Mouse (Mus musculus) hindbrain, embryonic 15.5 days (tissue): ENCODE data around the gene Uso1. TPM values are rescaled to one million over a fixed set of nuclear protein-coding genes. Genes with fewer than 3 reads are reported as not detected.
"Not testable (repeated sequence)": the region's sequence is repeated elsewhere in the genome, so short reads cannot be mapped to it uniquely, and the experiment has no call there.

Source experiments
- ATAC-seq: fragments of 200-750 bp; cut with Nextera tagmentation; 2 replicates; pipeline ENCODE4 v1.8.0; 2017; ENCODE audit warnings: low read depth, moderate number of reproducible peaks, moderate TSS enrichment; ENCODE audit not compliant: low FRiP score
- H3K27ac ChIP-seq: fragments of 300-500 bp; sonication (generic); replicated peaks from 2 replicates; pipeline ENCODE4 v1.5.1; 2015; ENCODE audit warnings: mild to moderate bottlenecking, inconsistent platforms
- H3K27me3 ChIP-seq: fragments of 300-500 bp; sonication (generic); 2 replicates; pipeline ENCODE4 v1.6.1; 2015; ENCODE audit warnings: control low read depth, inconsistent platforms
- H3K36me3 ChIP-seq: fragments of 300-500 bp; sonication (generic); 2 replicates; pipeline ENCODE4 v1.6.1; 2015; ENCODE audit warnings: control low read depth, inconsistent platforms
- H3K4me1 ChIP-seq: fragments of 300-500 bp; sonication (generic); replicated peaks from 2 replicates; pipeline ENCODE4 v1.6.1; 2015; ENCODE audit warnings: control low read depth, inconsistent platforms
- H3K4me2 ChIP-seq: fragments of 300-500 bp; sonication (generic); 2 replicates; pipeline ENCODE4 v1.6.1; 2015; ENCODE audit warnings: moderate library complexity, mild to moderate bottlenecking, inconsistent platforms
- H3K4me3 ChIP-seq: fragments of 300-500 bp; sonication (generic); 2 replicates; pipeline ENCODE4 v1.5.1; 2015; ENCODE audit warnings: mild to moderate bottlenecking, inconsistent platforms
- H3K9ac ChIP-seq: fragments of 300-500 bp; sonication (generic); 2 replicates; pipeline ENCODE4 v1.6.1; 2015; ENCODE audit warnings: inconsistent platforms
- H3K9me3 ChIP-seq: fragments of 300-500 bp; sonication (generic); 2 replicates; pipeline ENCODE4 v1.6.1; 2016; ENCODE audit warnings: control low read depth, inconsistent platforms
- WGBS: fragments of 180-500 bp; shearing (Covaris S2); methylation state at CpG from one replicate; pipeline ENCODE4 v1.1.7; 2015; 5-methylcytosine and 5-hydroxymethylcytosine counted together
- polyA plus RNA-seq: library from polyadenylated mRNA; unstranded; fragments of >200 nt; fragmentation: Nextera tagmentation; extraction: Ambion mirVana; gene quantifications from 2 replicates; pipeline ENCODE4 v1.2.1, GENCODE M21; 2015

Gene Uso1
- polyA plus RNA-seq, 1 experiment from 2014 or later, result 38.7 TPM

DNA sequence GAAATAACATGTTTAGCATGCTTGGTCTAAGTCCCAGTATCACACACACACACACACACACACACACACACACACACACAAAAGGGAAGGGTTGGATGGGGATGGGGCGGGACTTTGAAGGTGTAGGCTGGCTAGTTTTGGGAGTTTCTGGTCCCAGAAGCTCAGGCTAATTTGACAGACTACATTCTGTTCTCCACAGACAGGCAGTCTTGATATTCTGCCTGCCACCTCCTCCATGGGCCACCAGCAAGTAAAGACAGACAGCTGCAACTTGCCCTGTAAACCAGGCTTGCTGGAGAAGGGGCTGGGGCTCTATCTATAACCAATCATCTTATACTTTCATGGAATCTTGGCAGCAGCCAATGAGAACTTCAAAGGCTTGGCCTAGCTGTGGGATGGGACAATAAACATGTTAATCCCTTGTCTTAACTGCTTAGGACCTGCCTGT lies 8.4 kb upstream of the Uso1 start:
- Histone ChIP-seq H3K4me2 (no peak overlapping the region), H3K27ac (no peak overlapping the region), H3K4me3 (no peak overlapping the region), H3K9ac (no peak overlapping the region), H3K27me3 (no peaks in the 10 kb centered on the region), H3K9me3 (no peaks in the 10 kb centered on the region), H3K36me3 (0 out of 2 replicates have a peak, but pooled peaks cover 2% of the 10 kb centered on the region), H3K4me1 (no peaks in the 10 kb centered on the region)
- WGBS, result 90% methylated on average over 1 of the region's 1 CpGs
- ATAC-seq, result no peak

DNA sequence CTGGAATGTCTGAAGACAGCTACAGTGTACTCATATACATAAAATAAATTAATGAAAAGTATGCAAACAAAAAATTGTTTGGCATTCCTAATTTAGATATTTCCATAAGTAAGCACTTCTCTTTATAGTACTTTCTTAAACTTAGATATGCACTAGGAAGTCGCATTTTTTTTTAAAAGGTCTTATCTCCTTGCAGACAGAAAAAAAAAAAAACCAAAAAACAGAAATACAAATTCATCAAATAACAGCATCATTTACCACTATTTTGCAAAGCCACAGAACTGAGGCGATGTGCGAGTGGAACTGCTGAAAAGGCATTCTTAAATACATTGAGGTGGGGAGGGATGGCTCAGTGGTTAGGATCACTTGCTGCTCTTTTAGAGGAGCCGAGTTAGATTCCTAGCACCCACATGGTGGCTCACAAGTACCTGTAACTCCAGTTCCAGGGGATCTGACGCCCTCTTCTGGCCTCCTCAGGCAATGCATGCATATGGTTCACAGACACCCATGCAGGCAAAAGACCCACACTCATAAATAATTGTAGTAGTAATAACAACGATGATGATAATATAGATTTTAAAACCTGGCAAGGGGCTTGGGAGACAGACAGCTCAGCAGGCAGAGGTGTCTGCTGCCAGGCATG lies 7.6 kb upstream of the Uso1 start:
- no peaks in the 10 kb centered on the region for H3K4me1 ChIP-seq
- no peak overlapping the region for H3K9ac ChIP-seq
- H3K9me3 ChIP-seq, result no peaks in the 10 kb centered on the region
- no peak overlapping the region for H3K27ac ChIP-seq
- H3K4me3 ChIP-seq, result no peak overlapping the region
- H3K27me3 ChIP-seq, result no peaks in the 10 kb centered on the region
- no peaks in the 10 kb centered on the region for H3K36me3 ChIP-seq
- no peak for ATAC-seq
- H3K4me2 ChIP-seq, result no peak overlapping the region
- WGBS, result 92% methylated on average over 6 of the region's 6 CpGs

DNA sequence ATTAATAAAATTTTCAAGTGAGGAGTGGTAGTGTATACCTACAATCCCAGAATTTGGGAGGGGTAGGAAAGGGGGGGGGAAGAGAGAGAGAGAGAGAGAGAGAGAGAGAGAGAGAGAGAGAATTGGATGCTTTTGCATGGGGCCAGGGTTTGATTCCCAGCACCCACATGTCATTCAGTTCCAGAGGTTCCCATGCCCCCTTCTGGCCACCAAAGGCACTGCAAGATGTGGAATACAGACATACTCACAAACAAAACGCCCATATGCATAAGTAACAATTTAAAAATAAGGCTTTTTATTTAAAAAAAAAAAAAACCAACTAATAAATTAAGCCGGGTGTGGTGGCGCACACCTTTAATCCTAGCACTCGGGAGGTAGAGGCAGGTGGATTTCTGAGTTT lies 5.6 kb upstream of the Uso1 start:
- H3K4me1 ChIP-seq, result peaks cover 17% of the 10 kb centered on the region
- H3K27ac ChIP-seq, result no peak overlapping the region
- WGBS, result 94% methylated on average over 4 of the region's 4 CpGs
- no peak overlapping the region for H3K4me3 ChIP-seq
- H3K9me3 ChIP-seq, result no peaks in the 10 kb centered on the region
- no peak overlapping the region for H3K9ac ChIP-seq
- H3K4me2 ChIP-seq, result no peak overlapping the region
- no peaks in the 10 kb centered on the region for H3K27me3 ChIP-seq
- no peak for ATAC-seq
- no peaks in the 10 kb centered on the region for H3K36me3 ChIP-seq

DNA sequence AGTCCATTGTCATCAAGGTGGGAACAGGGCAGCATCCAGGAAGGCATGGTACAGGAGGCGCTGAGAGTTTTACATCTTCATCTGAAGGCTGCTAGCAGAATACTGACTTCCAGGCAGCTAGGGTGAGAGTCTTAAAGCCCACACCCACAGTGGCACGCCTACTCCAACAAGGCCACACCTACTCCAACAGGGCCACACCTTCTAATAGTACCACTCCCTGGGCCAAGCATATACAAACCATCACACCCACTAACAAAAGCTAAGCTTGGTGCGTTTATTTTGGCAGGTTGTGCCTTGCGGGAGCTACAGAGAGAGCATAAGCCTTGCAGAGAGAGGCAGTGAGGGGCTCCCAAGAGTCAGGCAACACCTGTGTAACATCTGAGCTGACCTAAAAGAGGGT lies 4.7 kb upstream of the Uso1 start:
- not testable (repeated sequence) for H3K27me3 ChIP-seq, ATAC-seq, H3K4me3 ChIP-seq, H3K9me3 ChIP-seq, H3K36me3 ChIP-seq, H3K4me2 ChIP-seq, H3K9ac ChIP-seq, H3K27ac ChIP-seq
- peaks cover 17% of the 10 kb centered on the region for H3K4me1 ChIP-seq
- WGBS, result 77% methylated on average over 4 of the region's 4 CpGs

DNA sequence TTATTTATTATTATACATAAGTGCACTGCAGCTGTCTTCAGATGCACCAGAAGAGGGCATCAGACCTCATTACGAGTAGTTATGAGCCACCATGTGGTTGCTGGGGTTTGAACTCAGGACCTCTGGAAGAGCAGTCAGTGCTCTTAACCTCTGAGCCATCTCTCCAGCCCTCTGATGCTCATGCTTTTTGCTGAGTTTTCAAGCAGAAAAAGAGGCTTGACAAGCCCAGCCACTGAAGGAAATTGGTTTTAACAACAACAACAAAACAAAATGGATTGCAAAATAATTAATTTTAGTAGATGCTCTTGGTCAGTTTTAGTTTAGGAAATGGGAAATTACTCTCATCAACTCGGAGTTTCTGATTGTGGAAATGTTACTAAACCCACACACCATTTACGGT lies 2.8 kb upstream of the Uso1 start:
- no peaks in the 10 kb centered on the region for H3K9me3 ChIP-seq
- H3K36me3 ChIP-seq, result no peaks in the 10 kb centered on the region
- ATAC-seq, result no peak
- peaks cover 33% of the 10 kb centered on the region for H3K4me1 ChIP-seq
- H3K27ac ChIP-seq, result no peak overlapping the region
- no peaks in the 10 kb centered on the region for H3K27me3 ChIP-seq
- H3K9ac ChIP-seq, result no peak overlapping the region
- H3K4me2 ChIP-seq, result no peak overlapping the region
- H3K4me3 ChIP-seq, result no peak overlapping the region
- WGBS, result 82% methylated on average over 3 of the region's 3 CpGs

DNA sequence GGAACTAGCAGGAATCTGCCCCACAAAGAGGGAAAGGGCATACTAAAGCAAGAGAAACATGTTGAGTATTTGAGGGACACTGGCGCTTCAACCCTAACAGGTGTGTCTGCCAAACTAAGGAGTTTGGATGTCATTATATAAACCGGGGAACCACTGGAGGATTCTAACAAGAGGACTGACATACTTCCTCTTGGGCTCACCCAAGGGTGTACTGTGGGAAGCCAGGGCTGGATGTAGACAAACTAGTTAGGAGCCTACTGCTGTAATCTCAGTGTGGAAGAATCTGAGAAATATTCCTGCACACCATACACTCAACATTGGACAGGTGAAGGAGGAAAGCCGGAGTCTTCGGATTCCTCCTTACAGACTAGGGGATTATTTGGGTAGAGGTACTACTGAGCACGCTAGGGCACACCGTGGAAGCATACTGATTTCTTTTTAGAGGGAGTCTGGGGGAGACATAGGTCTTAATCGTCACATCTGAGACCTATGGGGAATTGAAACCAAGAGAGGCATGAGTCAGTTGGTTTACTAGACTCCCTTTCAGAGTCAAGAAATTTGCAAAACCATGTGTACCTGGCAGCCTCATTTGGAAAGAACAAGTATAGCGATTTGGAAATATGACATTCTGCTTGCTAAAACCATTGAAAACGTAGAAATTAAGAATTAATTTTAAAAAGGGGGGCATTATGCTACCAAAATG lies 1.1 kb upstream of the Uso1 start:
- ATAC-seq, result no peak
- H3K9ac ChIP-seq, result peak overlapping the region; percentile 41
- peak overlapping the region; percentile 87 for H3K27ac ChIP-seq
- H3K4me2 ChIP-seq, result peak overlapping the region; percentile 60
- no peaks in the 10 kb centered on the region for H3K9me3 ChIP-seq
- H3K4me1 ChIP-seq, result peaks cover 34% of the 10 kb centered on the region
- 60% methylated on average over 9 of the region's 9 CpGs for WGBS
- peak overlapping the region; percentile 82 for H3K4me3 ChIP-seq
- H3K27me3 ChIP-seq, result no peaks in the 10 kb centered on the region
- H3K36me3 ChIP-seq, result no peaks in the 10 kb centered on the region

DNA sequence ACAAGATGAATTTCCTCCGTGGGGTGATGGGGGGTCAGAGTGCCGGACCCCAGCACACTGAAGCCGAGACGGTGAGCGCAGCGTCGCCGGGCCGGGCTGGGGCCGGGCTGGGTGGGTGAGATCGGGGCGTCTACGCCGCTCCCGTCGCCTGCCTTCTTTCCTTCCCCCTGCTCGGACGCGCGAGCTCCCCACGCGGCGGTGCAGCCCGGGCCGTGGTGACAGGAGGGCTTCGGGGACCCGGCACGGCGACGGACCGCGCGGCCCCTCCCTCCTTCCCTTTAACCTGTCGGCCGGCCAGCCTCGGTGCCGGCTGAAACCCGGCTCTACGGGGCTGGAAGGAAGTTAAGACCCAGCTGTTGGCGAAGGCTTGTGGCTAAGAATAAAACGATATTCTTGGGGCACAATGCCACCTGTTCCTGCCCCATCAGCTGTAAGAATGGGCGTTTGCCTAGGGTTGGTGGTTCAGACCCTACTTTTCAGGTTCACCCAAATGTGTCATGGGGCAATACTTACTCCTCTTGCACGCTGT lies 419 bp downstream of the Uso1 start:
- H3K4me1 ChIP-seq, result peaks cover 34% of the 10 kb centered on the region
- no peaks in the 10 kb centered on the region for H3K36me3 ChIP-seq
- peak overlapping the region; percentile 82 for H3K4me3 ChIP-seq
- peak overlapping the region; percentile 81 for H3K9ac ChIP-seq
- WGBS, result 0% methylated on average over 30 of the region's 43 CpGs
- peak overlapping the region; percentile 60 for H3K4me2 ChIP-seq
- no peaks in the 10 kb centered on the region for H3K9me3 ChIP-seq
- peak overlapping the region; percentile 87 for H3K27ac ChIP-seq
- no peaks in the 10 kb centered on the region for H3K27me3 ChIP-seq
- ATAC-seq, result peak; percentile 80

DNA sequence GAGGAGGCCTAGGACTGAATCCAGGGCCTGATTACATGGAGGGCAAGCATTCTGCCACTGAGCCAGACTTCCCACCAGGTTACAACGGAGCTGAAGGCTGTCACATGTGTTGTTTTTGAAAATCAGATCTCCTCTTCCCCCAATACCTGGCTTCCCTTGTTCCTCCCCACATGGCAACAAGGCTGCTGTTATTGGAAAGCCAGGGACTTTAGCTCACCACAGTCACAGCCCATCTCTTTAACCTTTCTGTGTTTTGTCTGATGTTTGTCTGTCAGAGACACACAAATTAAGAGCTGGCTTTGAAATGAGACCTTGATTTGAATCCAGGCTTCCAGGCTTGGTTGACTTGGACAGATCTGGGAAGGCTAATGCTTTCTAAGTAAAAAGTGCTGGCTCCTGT lies 1.5 kb downstream of the Uso1 start:
- Histone ChIP-seq H3K9ac (no peak overlapping the region), H3K27me3 (no peaks in the 10 kb centered on the region), H3K4me2 (peak overlapping the region; percentile 60), H3K4me3 (peak overlapping the region; percentile 82), H3K9me3 (no peaks in the 10 kb centered on the region), H3K4me1 (peaks cover 34% of the 10 kb centered on the region), H3K36me3 (no peaks in the 10 kb centered on the region), H3K27ac (no peak overlapping the region)
- ATAC-seq, result no peak
- WGBS, result 48% methylated on average over 1 of the region's 1 CpGs

DNA sequence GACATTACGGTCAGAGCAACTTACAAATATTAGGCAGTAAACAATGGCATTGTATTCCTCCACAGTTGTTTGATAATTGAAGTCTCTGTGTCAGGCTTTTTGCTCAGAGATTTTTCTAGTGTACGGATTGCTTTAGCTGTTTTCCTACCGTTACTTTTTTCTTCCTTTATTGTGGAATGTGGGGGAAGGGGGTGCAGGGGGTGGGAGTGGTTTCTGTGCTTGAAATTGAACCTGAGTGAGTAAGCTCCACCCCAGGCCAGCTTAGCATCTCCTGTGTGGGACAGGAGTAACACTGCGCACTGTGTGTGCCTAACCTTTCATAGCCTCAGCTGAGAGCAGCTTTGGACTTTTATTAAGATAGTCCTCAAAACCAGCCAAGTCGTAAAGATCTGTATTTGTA lies 4.0 kb downstream of the Uso1 start:
- no peak overlapping the region for H3K27ac ChIP-seq
- no peak for ATAC-seq

DNA sequence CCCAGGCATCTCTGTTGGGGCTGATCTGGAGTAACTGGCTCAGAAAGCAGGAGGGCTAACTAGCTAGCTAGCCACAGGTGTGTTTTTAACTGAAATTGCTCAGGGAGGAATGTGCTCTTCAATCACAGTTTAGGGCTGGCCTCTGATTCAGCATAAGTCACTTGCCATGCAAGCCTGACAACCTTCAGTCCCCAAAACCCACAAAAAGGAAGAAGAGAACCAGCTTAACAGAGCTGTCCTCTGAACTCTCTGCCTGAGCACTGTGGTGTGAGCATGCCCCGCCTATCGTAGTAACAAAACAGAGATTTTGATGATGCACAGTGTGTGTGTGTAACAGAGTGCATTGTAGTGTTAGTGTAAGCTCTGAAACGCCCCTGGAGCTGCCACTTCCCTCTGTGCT lies 4.7 kb downstream of the Uso1 start:
- H3K27me3 ChIP-seq, result no peaks in the 10 kb centered on the region
- no peak for ATAC-seq
- WGBS, result 91% methylated on average over 3 of the region's 3 CpGs
- H3K27ac ChIP-seq, result no peak overlapping the region
- H3K9me3 ChIP-seq, result no peaks in the 10 kb centered on the region
- no peaks in the 10 kb centered on the region for H3K36me3 ChIP-seq
- no peak overlapping the region for H3K4me2 ChIP-seq
- H3K4me1 ChIP-seq, result peaks cover 16% of the 10 kb centered on the region
- H3K9ac ChIP-seq, result no peak overlapping the region
- no peak overlapping the region for H3K4me3 ChIP-seq

More for the DNA sequence above, 4.0 kb downstream of the Uso1 start:
- Histone ChIP-seq H3K27me3 (no peaks in the 10 kb centered on the region), H3K4me3 (no peak overlapping the region), H3K36me3 (no peaks in the 10 kb centered on the region), H3K9me3 (no peaks in the 10 kb centered on the region), H3K9ac (no peak overlapping the region), H3K4me2 (no peak overlapping the region), H3K4me1 (peaks cover 19% of the 10 kb centered on the region)
- 82% methylated on average over 5 of the region's 5 CpGs for WGBS

DNA sequence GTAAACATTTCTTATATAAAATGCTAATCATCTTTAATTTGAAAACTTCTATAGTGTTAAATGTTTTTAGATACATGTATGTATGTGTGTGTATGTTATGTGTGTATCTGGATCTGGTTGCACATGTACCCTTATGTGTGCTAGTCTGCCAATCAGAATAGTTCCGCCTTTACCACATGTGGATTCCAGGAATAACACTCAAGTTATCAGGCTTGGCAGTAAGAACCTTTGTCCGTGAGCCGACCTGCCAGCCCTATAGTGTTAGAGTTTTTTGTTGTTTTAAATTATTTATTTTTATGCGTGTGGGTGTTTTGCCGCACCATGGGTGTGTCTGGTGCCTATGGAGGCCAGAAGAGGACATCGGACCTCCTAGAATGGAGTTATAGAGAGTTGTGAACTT lies 5.9 kb downstream of the Uso1 start:
- Histone ChIP-seq H3K9me3 (no peaks in the 10 kb centered on the region), H3K4me3 (no peak overlapping the region)
- no peak for ATAC-seq

DNA sequence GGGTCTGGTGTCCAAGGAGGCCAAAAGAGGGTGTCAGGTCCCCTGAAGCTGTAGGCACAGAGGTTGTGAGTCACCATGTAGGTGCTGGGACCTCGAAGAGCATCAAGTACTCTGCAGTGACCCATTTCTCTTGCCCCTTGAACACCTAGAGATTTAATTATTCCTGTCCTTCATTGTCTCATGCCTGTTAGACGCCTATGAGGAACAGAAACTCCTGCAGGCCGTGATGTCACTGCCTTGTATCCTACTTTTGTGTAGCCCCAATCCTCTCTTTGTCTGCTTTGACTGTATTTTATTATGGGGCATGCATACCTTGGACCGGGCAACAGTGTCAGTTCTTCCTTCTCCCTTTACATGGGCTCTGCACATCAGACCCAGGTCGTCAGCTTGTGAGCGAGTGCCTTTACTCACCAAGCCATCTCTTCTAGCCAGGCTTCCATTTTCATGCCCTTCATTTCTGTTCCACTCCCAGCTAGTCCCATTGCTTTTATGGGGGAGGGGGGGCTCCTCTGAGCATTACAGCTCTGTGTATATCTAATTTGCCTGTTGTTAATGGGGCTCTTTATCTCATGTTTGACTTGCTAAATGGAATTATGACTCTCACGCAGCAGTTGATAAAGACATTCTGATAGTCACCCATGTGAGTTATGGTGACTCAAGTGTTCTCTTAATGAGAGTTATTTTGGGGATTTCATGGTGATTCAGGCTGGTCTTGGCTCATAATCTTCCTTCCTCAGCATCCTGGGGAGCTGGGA lies 7.4 kb downstream of the Uso1 start:
- no peaks in the 10 kb centered on the region for H3K36me3 ChIP-seq
- no peak overlapping the region for H3K27ac ChIP-seq
- no peak overlapping the region for H3K4me3 ChIP-seq
- ATAC-seq, result no peak
- no peaks in the 10 kb centered on the region for H3K9me3 ChIP-seq
- no peaks in the 10 kb centered on the region for H3K4me1 ChIP-seq
- H3K4me2 ChIP-seq, result no peak overlapping the region
- H3K9ac ChIP-seq, result no peak overlapping the region
- H3K27me3 ChIP-seq, result no peaks in the 10 kb centered on the region
- 90% methylated on average over 7 of the region's 7 CpGs for WGBS

More for the DNA sequence above, 5.9 kb downstream of the Uso1 start:
- no peak overlapping the region for H3K9ac ChIP-seq
- peaks cover 13% of the 10 kb centered on the region for H3K4me1 ChIP-seq
- no peaks in the 10 kb centered on the region for H3K36me3 ChIP-seq
- 97% methylated on average over 6 of the region's 6 CpGs for WGBS
- H3K27ac ChIP-seq, result no peak overlapping the region
- no peak overlapping the region for H3K4me2 ChIP-seq
- no peaks in the 10 kb centered on the region for H3K27me3 ChIP-seq
